Mouse (Mus musculus): ENCODE measurements around the gene Svip. TPM values are rescaled to one million over a fixed set of nuclear protein-coding genes. Genes with fewer than 3 reads are reported as not detected.

The Svip gene
- total RNA-seq, 2 experiments from 2014 or later, result 21.8 to 27.9 TPM

GRCm38 (mm10) chr7:51964681-51965080 is 41.1 kb downstream of the Svip start:
- no peak for ATAC-seq (ENCODE audit: poor library complexity, severe bottlenecking)

GRCm38 (mm10) chr7:51962219-51962952 is 43.4 kb downstream of the Svip start:
- no peak for ATAC-seq (ENCODE audit: poor library complexity, severe bottlenecking)

GRCm38 (mm10) chr7:51960698-51961374 is 45.0 kb downstream of the Svip start:
- ATAC-seq (ENCODE audit: poor library complexity, severe bottlenecking), result no peak

- no peak for ATAC-seq (ENCODE audit: poor library complexity, severe bottlenecking)
Measured at GRCm38 (mm10) chr7:51957766-51958165, 48.1 kb downstream of the Svip start.

- ATAC-seq (ENCODE audit: poor library complexity, severe bottlenecking), result no peak
Measured at GRCm38 (mm10) chr7:51955424-51956041, 50.3 kb downstream of the Svip start.

Other genes with a start within 250 kb of the Svip start
- gene Gas2, start 144.0 kb downstream of the Svip start, total RNA-seq (2015), result 2.9 and 3.9 TPM in 2 replicates
- 4.3 and 4.9 TPM in 2 replicates for gene Gas2, start 144.0 kb downstream of the Svip start, total RNA-seq (2017)
- gene Fancf, start 143.8 kb downstream of the Svip start, total RNA-seq (2015), result 7.5 and 8.9 TPM in 2 replicates
- 4.1 and 6.3 TPM in 2 replicates for gene Fancf, start 143.8 kb downstream of the Svip start, total RNA-seq (2017)
- not detected in 2 replicates for gene 1700015G11Rik, start 9.7 kb upstream of the Svip start, total RNA-seq (2015)
- gene 1700015G11Rik, start 9.7 kb upstream of the Svip start, total RNA-seq (2017), result not detected in 2 replicates

Data from megakaryocyte, adult 5-6 weeks (primary cell).